Mouse (Mus musculus) liver, embryonic 11.5 days (tissue): Measurements from ENCODE around the gene Nyap1. TPM values are rescaled to one million over a fixed set of nuclear protein-coding genes. Genes with fewer than 3 reads are reported as not detected.

Experiments
- ATAC-seq: fragments of 200-750 bp; cut with Nextera tagmentation; replicated peaks from 2 replicates; pipeline ENCODE4 v1.8.0; 2017; ENCODE audit warnings: moderate number of reproducible peaks, mild to moderate bottlenecking, moderate TSS enrichment, moderate library complexity; ENCODE audit not compliant: low FRiP score
- DNase-seq: peaks from one replicate; pipeline ENCODE4 v3.0.0-alpha.2; 2017; ENCODE audit warnings: low spot score
- H3K27ac ChIP-seq: fragments of 300-500 bp; sonication (generic); 2 replicates; pipeline ENCODE4 v1.5.1; 2014; ENCODE audit warnings: mild to moderate bottlenecking, low read depth, low read length, control low read depth
- H3K27me3 ChIP-seq: fragments of 300-500 bp; sonication (generic); replicated peaks from 2 replicates; pipeline ENCODE4 v1.6.1; 2014; ENCODE audit warnings: low read length, mixed read lengths; ENCODE audit not compliant: control insufficient read depth, insufficient read depth
- H3K36me3 ChIP-seq: fragments of 300-500 bp; sonication (generic); 2 replicates; pipeline ENCODE4 v1.6.1; 2014; ENCODE audit warnings: mild to moderate bottlenecking, low read length, moderate library complexity, mixed read lengths; ENCODE audit not compliant: control insufficient read depth, insufficient read depth
- H3K4me1 ChIP-seq: fragments of 300-500 bp; sonication (generic); replicated peaks from 2 replicates; pipeline ENCODE4 v1.6.1; 2014; ENCODE audit warnings: low read length, mixed read lengths; ENCODE audit not compliant: control insufficient read depth, insufficient read depth
- H3K4me2 ChIP-seq: fragments of 300-500 bp; sonication (generic); 2 replicates; pipeline ENCODE4 v1.6.1; 2014; ENCODE audit warnings: mild to moderate bottlenecking, control low read depth, moderate library complexity
- H3K4me3 ChIP-seq: fragments of 300-500 bp; sonication (generic); 2 replicates; pipeline ENCODE4 v1.5.1; 2014; ENCODE audit warnings: low read depth, low read length, control low read depth
- H3K9ac ChIP-seq: fragments of 300-500 bp; sonication (generic); 2 replicates; pipeline ENCODE4 v1.6.1; 2014; ENCODE audit warnings: low read depth, low read length, control low read depth
- H3K9me3 ChIP-seq: fragments of 300-500 bp; sonication (generic); 2 replicates; pipeline ENCODE4 v1.6.1; 2016; ENCODE audit warnings: low read length, inconsistent platforms, mixed read lengths; ENCODE audit not compliant: control insufficient read depth
- WGBS: fragments of 180-500 bp; shearing (Covaris S2); extraction: QIAGEN DNeasy Blood & Tissue Kit; methylation state at CpG from one replicate; pipeline ENCODE4 v1.1.7; 2014; 5-methylcytosine and 5-hydroxymethylcytosine counted together
- polyA plus RNA-seq: library from polyadenylated mRNA; unstranded; fragments of >200 nt; fragmentation: Nextera tagmentation; extraction: Ambion mirVana; gene quantifications from 2 replicates; pipeline ENCODE4 v1.2.1, GENCODE M21; 2014

Nyap1 gene
- polyA plus RNA-seq, 1 experiment from 2014 or later, result 0.43 TPM

- no peaks in the 10 kb centered on the region for H3K27me3 ChIP-seq
- H3K4me2 ChIP-seq, result peak overlapping the region; percentile 59
- peaks cover 39% of the 10 kb centered on the region for H3K4me1 ChIP-seq
- H3K27ac ChIP-seq, result peak overlapping the region; percentile 87
- no peaks in the 10 kb centered on the region for H3K9me3 ChIP-seq
- no peak for ATAC-seq
- H3K4me3 ChIP-seq, result no peak overlapping the region; the same call in 1 of the 2 replicates
- DNase-seq, result no peak
- peaks cover 3% of the 10 kb centered on the region; the same call in 1 of the 2 replicates for H3K36me3 ChIP-seq
- 58% methylated on average over 3 of the region's 3 CpGs for WGBS
- H3K9ac ChIP-seq, result peak overlapping the region; percentile 42
Observed at GRCm38 (mm10) chr5:137685653-137686052, 55.8 kb downstream of the Nyap1 start.

- DNase-seq, result peak; percentile 97
- H3K27ac ChIP-seq, result peak within 1 kb of the TSS; percentile 87
- H3K27me3 ChIP-seq, result no peaks in the 10 kb centered on the region
- peaks cover 39% of the 10 kb centered on the region for H3K4me1 ChIP-seq
- H3K9ac ChIP-seq, result peak within 1 kb of the TSS; percentile 78
- peak; percentile 88 for ATAC-seq
- no peaks in the 10 kb centered on the region for H3K9me3 ChIP-seq
- peak within 1 kb of the TSS; percentile 73 for H3K4me3 ChIP-seq
- peak within 1 kb of the TSS; percentile 96 for H3K4me2 ChIP-seq
- under 1% methylated on average over 61 of the region's 62 CpGs for WGBS
- H3K36me3 ChIP-seq, result peaks cover 7% of the 10 kb centered on the region
Observed at GRCm38 (mm10) chr5:137684294-137685123, 56.9 kb downstream of the Nyap1 start, which contains the start of gene Agfg2. Gene Agfg2, minus strand, starts transcription at chr5:137684726.

- Histone ChIP-seq H3K9me3 (no peaks in the 10 kb centered on the region), H3K9ac (peak overlapping the region; percentile 78), H3K27me3 (no peaks in the 10 kb centered on the region), H3K4me3 (peak overlapping the region; percentile 73), H3K4me1 (peaks cover 39% of the 10 kb centered on the region), H3K27ac (peak overlapping the region; percentile 70), H3K4me2 (peak overlapping the region; percentile 96), H3K36me3 (peaks cover 11% of the 10 kb centered on the region)
- 10% methylated on average over 28 of the region's 28 CpGs for WGBS
- no peak for ATAC-seq
- peak; percentile 51 for DNase-seq
Observed at GRCm38 (mm10) chr5:137683388-137684293, 57.8 kb downstream of the Nyap1 start.

- peak overlapping the region; percentile 73 for H3K4me3 ChIP-seq
- H3K4me2 ChIP-seq, result peak overlapping the region; percentile 96
- H3K36me3 ChIP-seq, result peaks cover 12% of the 10 kb centered on the region
- WGBS, result 91% methylated on average over 6 of the region's 6 CpGs
- no peak for DNase-seq
- peaks cover 39% of the 10 kb centered on the region for H3K4me1 ChIP-seq
- H3K9ac ChIP-seq, result no peak overlapping the region; the same call in 1 of the 2 replicates
- no peak overlapping the region for H3K27ac ChIP-seq
- no peak for ATAC-seq
- H3K27me3 ChIP-seq, result no peaks in the 10 kb centered on the region
- H3K9me3 ChIP-seq, result no peaks in the 10 kb centered on the region
Observed at GRCm38 (mm10) chr5:137682526-137682925, 58.9 kb downstream of the Nyap1 start.

Other genes with a start within 250 kb of the Nyap1 start
- 61.4 and 70.6 TPM in 2 replicates for gene Pop7, start 239.1 kb downstream of the Nyap1 start, polyA plus RNA-seq
- gene Gigyf1, start 223.1 kb downstream of the Nyap1 start, polyA plus RNA-seq, result 7.0 and 9.0 TPM in 2 replicates
- gene Epo, start 208.4 kb downstream of the Nyap1 start, polyA plus RNA-seq, result 4.6 and 7.8 TPM in 2 replicates
- gene Gnb2, start 208.1 kb downstream of the Nyap1 start, polyA plus RNA-seq, result 306 and 319 TPM in 2 replicates
- 0.70 and 0.79 TPM in 2 replicates for gene Actl6b, start 188.1 kb downstream of the Nyap1 start, polyA plus RNA-seq
- 60.5 and 65.4 TPM in 2 replicates for gene Tfr2, start 171.8 kb downstream of the Nyap1 start, polyA plus RNA-seq
- gene Mospd3, start 140.5 kb downstream of the Nyap1 start, polyA plus RNA-seq, result 58.5 and 59.7 TPM in 2 replicates
- 43.9 and 49.2 TPM in 2 replicates for gene Pcolce, start 127.8 kb downstream of the Nyap1 start, polyA plus RNA-seq
- gene Fbxo24, start 112.6 kb downstream of the Nyap1 start, polyA plus RNA-seq, result 0.18 TPM in 1 of 2 replicates, not detected in the other
- gene Lrch4, start 112.5 kb downstream of the Nyap1 start, polyA plus RNA-seq, result 46.6 and 54.5 TPM in 2 replicates
- 11.6 and 13.2 TPM in 2 replicates for gene Gm20605, start 112.4 kb downstream of the Nyap1 start, polyA plus RNA-seq
- 7.1 and 11.9 TPM in 2 replicates for gene Sap25, start 100.3 kb downstream of the Nyap1 start, polyA plus RNA-seq
- 0.12 and 0.49 TPM in 2 replicates for gene Irs3, start 95.9 kb downstream of the Nyap1 start, polyA plus RNA-seq
- 29.3 and 32.4 TPM in 2 replicates for gene Agfg2, start 56.9 kb downstream of the Nyap1 start, polyA plus RNA-seq
- 129 and 134 TPM in 2 replicates for gene Tsc22d4, start 4.1 kb upstream of the Nyap1 start, polyA plus RNA-seq
- 49.4 and 55.0 TPM in 2 replicates for gene Ppp1r35, start 37.2 kb upstream of the Nyap1 start, polyA plus RNA-seq
- gene Mepce, start 46.0 kb upstream of the Nyap1 start, polyA plus RNA-seq, result 9.3 and 11.1 TPM in 2 replicates
- gene Zcwpw1, start 46.2 kb upstream of the Nyap1 start, polyA plus RNA-seq, result 10.2 and 13.1 TPM in 2 replicates
- gene Pilra, start 94.7 kb upstream of the Nyap1 start, polyA plus RNA-seq, result 1.3 and 1.5 TPM in 2 replicates
- 1.5 and 1.6 TPM in 2 replicates for gene Pilrb1, start 116.5 kb upstream of the Nyap1 start, polyA plus RNA-seq
- gene Pilrb2, start 130.2 kb upstream of the Nyap1 start, polyA plus RNA-seq, result 1.3 and 2.1 TPM in 2 replicates
- gene Cyp3a13, start 180.0 kb upstream of the Nyap1 start, polyA plus RNA-seq, result 0.79 and 0.95 TPM in 2 replicates
- 0.14 TPM in 1 of 2 replicates, not detected in the other for gene Gjc3, start 221.5 kb upstream of the Nyap1 start, polyA plus RNA-seq
- gene Azgp1, start 239.9 kb upstream of the Nyap1 start, polyA plus RNA-seq, result not detected in 2 replicates